Mouse (Mus musculus) lung, postnatal 0 days (tissue): ENCODE measurements around the gene Btg4. TPM values are rescaled to one million over a fixed set of nuclear protein-coding genes. Genes with fewer than 3 reads are reported as not detected.

Experiments used
- ATAC-seq: fragments of 200-750 bp; cut with Nextera tagmentation; 2 replicates; pipeline ENCODE4 v1.8.0; 2017; ENCODE audit warnings: moderate library complexity
- DNase-seq: peaks from one replicate; pipeline ENCODE4 v3.0.0-alpha.2; 2016; ENCODE audit warnings: low spot score
- H3K27ac ChIP-seq: fragments of 300-500 bp; sonication (generic); 2 replicates; pipeline ENCODE4 v1.5.1; 2014; ENCODE audit warnings: antibody characterized with exemption, mild to moderate bottlenecking, low read length, mixed read lengths
- H3K27me3 ChIP-seq: fragments of 300-500 bp; sonication (generic); replicated peaks from 2 replicates; pipeline ENCODE4 v1.6.1; 2014; ENCODE audit warnings: low read length, mixed read lengths; ENCODE audit not compliant: insufficient read depth
- H3K36me3 ChIP-seq: fragments of 300-500 bp; sonication (generic); 2 replicates; pipeline ENCODE4 v1.6.1; 2014; ENCODE audit warnings: low read length, mixed read lengths; ENCODE audit not compliant: insufficient read depth
- H3K4me1 ChIP-seq: fragments of 300-500 bp; sonication (generic); 2 replicates; pipeline ENCODE4 v1.6.1; 2014; ENCODE audit warnings: antibody characterized with exemption, low read depth, low read length, mixed read lengths; ENCODE audit not compliant: insufficient read depth
- H3K4me2 ChIP-seq: fragments of 300-500 bp; sonication (generic); replicated peaks from 2 replicates; pipeline ENCODE4 v1.6.1; 2014; ENCODE audit warnings: low read depth, mild to moderate bottlenecking, low read length, moderate library complexity, mixed read lengths
- H3K4me3 ChIP-seq: fragments of 300-500 bp; sonication (generic); 2 replicates; pipeline ENCODE4 v1.5.1; 2014; ENCODE audit warnings: low read depth, low read length
- H3K9ac ChIP-seq: fragments of 300-500 bp; sonication (generic); replicated peaks from 2 replicates; pipeline ENCODE4 v1.6.1; 2014; ENCODE audit warnings: low read depth, mild to moderate bottlenecking
- H3K9me3 ChIP-seq: fragments of 300-500 bp; sonication (generic); 2 replicates; pipeline ENCODE4 v1.6.1; 2016; ENCODE audit warnings: low read length, mixed read lengths
- CTCF ChIP-seq: IDR thresholded peaks from 2 replicates; pipeline ENCODE4 v1.5.1; 2016; ENCODE audit warnings: antibody characterized with exemption, mild to moderate bottlenecking
- EP300 ChIP-seq: IDR thresholded peaks from 2 replicates; pipeline ENCODE4 v1.6.1; 2016; ENCODE audit warnings: antibody characterized with exemption, mild to moderate bottlenecking, control low read depth
- WGBS: fragments of 180-500 bp; shearing (Covaris S2); extraction: QIAGEN DNeasy Blood & Tissue Kit; methylation state at CpG from one replicate; pipeline ENCODE4 v1.1.7; 2014; 5-methylcytosine and 5-hydroxymethylcytosine counted together
- polyA plus RNA-seq: library from polyadenylated mRNA; unstranded; fragments of >200 nt; fragmentation: Nextera tagmentation; extraction: Ambion mirVana; gene quantifications from 2 replicates; pipeline ENCODE4 v1.2.1, GENCODE M21; 2015

Gene Btg4
- polyA plus RNA-seq: 0.42 and 0.53 TPM in 2 replicates

- ATAC-seq (no peak), DNase-seq (no peak)
- Histone ChIP-seq H3K4me2 (no peak within 1 kb of the TSS), H3K9me3 (no peaks in the 10 kb centered on the region), H3K36me3 (no peaks in the 10 kb centered on the region), H3K4me1 (no peaks in the 10 kb centered on the region), H3K27ac (no peak within 1 kb of the TSS), H3K4me3 (no peak within 1 kb of the TSS), H3K27me3 (no peaks in the 10 kb centered on the region), H3K9ac (no peak within 1 kb of the TSS)
- TF ChIP-seq CTCF (no peak), EP300 (no peak)
- WGBS: 87% methylated on average over 2 of the region's 2 CpGs
Measured at GRCm38 (mm10) chr9:51060601-51061000, at the start of gene Btg4. Gene Btg4, plus strand, starts transcription at chr9:51060901.

GRCm38 (mm10) chr9:51013644-51014043 is 47.1 kb upstream of the Btg4 start:
- no peak overlapping the region for H3K27ac ChIP-seq
- 80% methylated on average over 1 of the region's 1 CpGs for WGBS
- peaks cover 3% of the 10 kb centered on the region; the same call in 1 of the 2 replicates for H3K4me1 ChIP-seq

GRCm38 (mm10) chr9:51015732-51016131 is 45.0 kb upstream of the Btg4 start:
- no peaks in the 10 kb centered on the region for H3K4me1 ChIP-seq
- ATAC-seq (no peak), DNase-seq (no peak)
- no peaks in the 10 kb centered on the region for H3K9me3 ChIP-seq
- H3K36me3 ChIP-seq: no peaks in the 10 kb centered on the region
- no peak for TF ChIP-seq CTCF
- TF ChIP-seq EP300: no peak
- no peak overlapping the region for H3K9ac ChIP-seq
- H3K27me3 ChIP-seq: no peaks in the 10 kb centered on the region
- H3K4me3 ChIP-seq: no peak overlapping the region
- WGBS: 26% methylated on average over 4 of the region's 4 CpGs
- no peak overlapping the region for H3K4me2 ChIP-seq
- H3K27ac ChIP-seq: no peak overlapping the region

More at GRCm38 (mm10) chr9:51013644-51014043, 47.1 kb upstream of the Btg4 start:
- TF ChIP-seq EP300 (no peak), CTCF (no peak)
- DNase-seq: no peak
- Histone ChIP-seq H3K4me2 (no peak overlapping the region), H3K27me3 (no peaks in the 10 kb centered on the region), H3K9ac (no peak overlapping the region), H3K4me3 (no peak overlapping the region), H3K9me3 (no peaks in the 10 kb centered on the region), H3K36me3 (no peaks in the 10 kb centered on the region)
- ATAC-seq: no peak

GRCm38 (mm10) chr9:51019670-51020069 is 41.0 kb upstream of the Btg4 start:
- Histone ChIP-seq H3K4me3 (no peak overlapping the region), H3K4me1 (no peaks in the 10 kb centered on the region), H3K4me2 (no peak overlapping the region), H3K9ac (no peak overlapping the region), H3K27me3 (no peaks in the 10 kb centered on the region), H3K27ac (no peak overlapping the region), H3K9me3 (no peaks in the 10 kb centered on the region), H3K36me3 (no peaks in the 10 kb centered on the region)
- TF ChIP-seq EP300 (no peak), CTCF (no peak)
- 70% methylated on average over 7 of the region's 7 CpGs for WGBS
- DNase-seq (no peak), ATAC-seq (no peak)

- H3K4me1 ChIP-seq: no peaks in the 10 kb centered on the region
- no peak overlapping the region for H3K4me2 ChIP-seq
- TF ChIP-seq EP300 (no peak), CTCF (no peak)
- no peaks in the 10 kb centered on the region for H3K36me3 ChIP-seq
- no peak overlapping the region for H3K4me3 ChIP-seq
- no peak overlapping the region for H3K9ac ChIP-seq
- no peaks in the 10 kb centered on the region for H3K27me3 ChIP-seq
- 50% methylated on average over 3 of the region's 3 CpGs for WGBS
- DNase-seq: no peak
- H3K9me3 ChIP-seq: no peaks in the 10 kb centered on the region
- no peak for ATAC-seq
- no peak overlapping the region for H3K27ac ChIP-seq
Measured at GRCm38 (mm10) chr9:51020351-51020750, 40.4 kb upstream of the Btg4 start.

GRCm38 (mm10) chr9:51021123-51021795 is 39.4 kb upstream of the Btg4 start:
- Histone ChIP-seq H3K36me3 (no peaks in the 10 kb centered on the region), H3K27me3 (no peaks in the 10 kb centered on the region), H3K9ac (no peak overlapping the region), H3K4me1 (no peaks in the 10 kb centered on the region), H3K27ac (no peak overlapping the region), H3K4me2 (no peak overlapping the region), H3K4me3 (no peak overlapping the region), H3K9me3 (no peaks in the 10 kb centered on the region)
- DNase-seq (no peak), ATAC-seq (no peak)
- 58% methylated on average over 4 of the region's 4 CpGs for WGBS
- TF ChIP-seq CTCF (no peak), EP300 (no peak)
